Mouse (Mus musculus) stomach, postnatal 0 days (tissue): ENCODE data around the gene Fuk.

Experiments used
- CTCF ChIP-seq: IDR thresholded peaks from 2 replicates; pipeline ENCODE4 v1.5.1; 2016; ENCODE audit warnings: antibody characterized with exemption, low read depth, mild to moderate bottlenecking, moderate library complexity
- EP300 ChIP-seq: optimal IDR thresholded peaks from 2 replicates; pipeline ENCODE3; 2016; ENCODE audit warnings: antibody characterized with exemption

DNA sequence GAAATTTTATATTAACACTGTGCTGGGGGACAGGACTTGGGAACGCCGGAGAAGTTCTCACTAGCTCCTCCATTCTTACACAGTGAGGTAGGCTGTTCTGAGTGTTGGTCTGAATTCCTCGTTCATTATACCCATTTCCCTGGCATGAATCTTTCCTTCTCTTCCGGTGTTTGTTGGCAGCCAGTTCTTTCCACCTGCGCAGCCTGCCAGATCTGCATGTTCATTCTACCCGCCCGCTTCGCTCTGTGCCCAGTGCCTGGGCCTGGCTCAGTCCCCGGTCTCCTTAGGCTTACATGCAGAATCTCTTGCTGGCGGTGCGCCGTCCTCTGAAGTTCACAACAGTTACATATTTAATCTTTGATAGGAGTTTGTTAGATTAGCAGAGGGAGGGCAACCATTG lies 33.9 kb upstream of the Fuk start:
- TF ChIP-seq CTCF: no peak
- no peak for TF ChIP-seq EP300
